Mouse (Mus musculus) brain, embryonic 14.5 days (tissue): ENCODE results near the gene Prkar2a.

Experiments used
- CTCF ChIP-seq: fragments of 200-500 bp; IDR thresholded peaks from 2 replicates; pipeline ENCODE4 v1.5.1; 2012; ENCODE audit warnings: inconsistent platforms, mild to moderate bottlenecking, moderate library complexity, borderline replicate concordance; ENCODE audit not compliant: insufficient read depth, insufficient read length; ENCODE audit errors: extremely low read depth
- POLR2A ChIP-seq: fragments of 200-500 bp; IDR thresholded peaks from 2 replicates; pipeline ENCODE4 v1.6.1; 2012; ENCODE audit warnings: mild to moderate bottlenecking, inconsistent platforms, borderline replicate concordance; ENCODE audit not compliant: poor library complexity, insufficient read depth, insufficient read length, severe bottlenecking; ENCODE audit errors: extremely low read depth

- no peak for TF ChIP-seq POLR2A
- TF ChIP-seq CTCF, result no peak
Observed at GRCm38 (mm10) chr9:108708833-108709232, 19.7 kb downstream of the Prkar2a start.
